16 mouse cellular contexts compared by ENCODE assay signal in genomic region chr12:3441361-3441760, GRCm38 (mm10). TPM values are rescaled to one million over a fixed set of nuclear protein-coding genes. Genes with fewer than 3 reads are reported as not detected.
DNase-seq lines count a peak whose midpoint lies in the region; ATAC-seq and TF ChIP-seq lines count a peak whose summit lies in the region.
"Had no signal": no experiment of that assay in that cellular context is flagged by ENCODE, and none has a peak within 500 bp of the region (broad histone marks: within the 10 kb centered on the region; RNA-seq: fewer than 3 reads in every experiment).

No protein-coding gene starts in this region.

- no peak for DNase-seq in gastrocnemius, adult 2 months
- DNase-seq in gastrocnemius, postnatal 25 days, result no peak
- peak; percentile 68 for DNase-seq in CD4-positive, CD25-positive, alpha-beta regulatory T cell, adult 2 months (ENCODE audit: low read depth, low spot score)
- no peak for DNase-seq in retina, embryonic 14.5 days (ENCODE audit: low spot score)
- no peak for DNase-seq in layer of hippocampus, postnatal 10 days (ENCODE audit: low spot score in 2 of 2)
- DNase-seq in kidney, adult 11 months, result no peak
- DNase-seq: cerebellum, adult 9-11 months; gastrocnemius, postnatal 36 days; lung, adult 18-20 months; thymus, postnatal 14 days had no signal

- 0 out of 2 replicates have a peak overlapping the region, but pooled peaks have one; percentile 35 for H3K27ac ChIP-seq in gastrocnemius, adult 2 months
- H3K27ac ChIP-seq: hindbrain, embryonic 15.5 days; left cerebral cortex, adult 2 months; midbrain, embryonic 12.5 days had no signal

- no peak for TF ChIP-seq CTCF in gastrocnemius, adult 2 months (IDR thresholded peaks at IDR 0.05)

- ATAC-seq in granulocyte monocyte progenitor cell, adult 5-6 weeks (replicated peaks; ENCODE audit: poor library complexity, severe bottlenecking), result peak; percentile 42
- peak; percentile 67 for ATAC-seq in megakaryocyte progenitor cell, adult 5-6 weeks (replicated peaks; ENCODE audit: poor library complexity)

- H3K4me3 ChIP-seq in gastrocnemius, adult 2 months, result no peak overlapping the region
- H3K4me3 ChIP-seq: heart, embryonic 12.5 days; hindbrain, embryonic 15.5 days; left cerebral cortex, adult 2 months; midbrain, embryonic 12.5 days had no signal

- intact Hi-C loops in gastrocnemius, adult 2 months (cut with DNase I), result no loop called here

RNA-seq across cellular contexts. Expression of gene Asxl2, which starts 14.7 kb away (rescaled TPM):
- total RNA-seq in gastrocnemius, adult 2 months (2021), result 10 to 100 TPM; 15.6 to 15.7 TPM
- total RNA-seq in gastrocnemius, postnatal 25 days (2021), result 10 to 100 TPM; 12.5 to 12.9 TPM
- 44.4 and 53.1 TPM in 2 replicates for total RNA-seq in granulocyte monocyte progenitor cell, adult 5-6 weeks (2014; fragmentation: Nextera tagmentation)
- 26.9 and 30.2 TPM in 2 replicates for total RNA-seq in granulocyte monocyte progenitor cell, adult 5-6 weeks (2017)
- 38.7 and 50.0 TPM in 2 replicates for total RNA-seq in megakaryocyte progenitor cell, adult 5-6 weeks (2015)
- 31.4 and 34.8 TPM in 2 replicates for total RNA-seq in megakaryocyte progenitor cell, adult 5-6 weeks (2017)
- total RNA-seq in layer of hippocampus, postnatal 10 days (2021), result 10 to 100 TPM; 27.0 to 27.8 TPM
